Mouse (Mus musculus) kidney, adult 2 months (tissue): Measurements from ENCODE around the gene Trim61.

Experiments used
- CTCF ChIP-seq: fragments of 200-500 bp; conservative IDR thresholded peaks from 2 replicates; pipeline ENCODE4 v1.5.1; 2011; ENCODE audit warnings: low read depth, mild to moderate bottlenecking, control low read depth, low read length, moderate library complexity, mixed read lengths; ENCODE audit not compliant: insufficient read depth, insufficient read length
- POLR2A ChIP-seq: fragments of 200-500 bp; IDR thresholded peaks from one replicate; pipeline ENCODE4 v1.6.1; 2011; ENCODE audit warnings: low read depth, low read length, control low read depth

DNA sequence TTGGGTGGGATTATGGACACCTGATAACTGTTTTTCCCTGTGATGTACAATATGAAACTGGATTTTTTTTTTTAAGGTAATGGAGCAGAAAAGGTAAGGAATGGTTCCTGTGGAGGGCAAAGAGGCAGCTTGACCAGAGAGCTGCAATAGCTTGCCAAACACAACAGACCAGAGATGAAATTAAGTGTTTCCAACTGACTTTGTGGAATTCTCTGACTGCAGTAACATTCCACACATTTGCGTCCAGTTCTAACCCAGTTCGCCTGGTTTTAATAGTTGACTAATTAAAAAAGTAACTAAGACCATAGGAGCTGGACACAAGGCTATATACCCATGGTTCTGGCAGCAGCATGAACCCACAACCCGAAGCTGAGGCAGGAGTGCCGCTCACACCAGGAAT is 11.5 kb upstream of the Trim61 start:
- no peak for TF ChIP-seq POLR2A
- TF ChIP-seq CTCF, result no peak
